Mouse (Mus musculus) limb, embryonic 11.5 days (tissue): ENCODE results near the gene Birc5. TPM values are rescaled to one million over a fixed set of nuclear protein-coding genes. Genes with fewer than 3 reads are reported as not detected.

ENCODE experiments used
- ATAC-seq: fragments of 200-750 bp; cut with Nextera tagmentation; 2 replicates; pipeline ENCODE4 v1.8.0; 2017; ENCODE audit warnings: low read depth; ENCODE audit not compliant: insufficient number of reproducible peaks, low FRiP score, low TSS enrichment
- DNase-seq: peaks from one replicate; pipeline ENCODE4 v3.0.0-alpha.2; 2015; ENCODE audit warnings: low spot score
- H3K27ac ChIP-seq: fragments of 300-500 bp; sonication (generic); replicated peaks from 2 replicates; pipeline ENCODE4 v1.5.1; 2014; ENCODE audit warnings: low read depth, mild to moderate bottlenecking, low read length
- H3K27me3 ChIP-seq: fragments of 300-500 bp; sonication (generic); 2 replicates; pipeline ENCODE4 v1.6.1; 2014; ENCODE audit warnings: mild to moderate bottlenecking, low read length, mixed read lengths; ENCODE audit not compliant: control insufficient read depth, insufficient read depth
- H3K36me3 ChIP-seq: fragments of 300-500 bp; sonication (generic); 2 replicates; pipeline ENCODE4 v1.6.1; 2014; ENCODE audit warnings: mild to moderate bottlenecking, low read length, moderate library complexity, mixed read lengths; ENCODE audit not compliant: control insufficient read depth, insufficient read depth
- H3K4me1 ChIP-seq: fragments of 300-500 bp; sonication (generic); 2 replicates; pipeline ENCODE4 v1.6.1; 2014; ENCODE audit warnings: low read length, mixed read lengths; ENCODE audit not compliant: control insufficient read depth, insufficient read depth
- H3K4me2 ChIP-seq: fragments of 300-500 bp; sonication (generic); 2 replicates; pipeline ENCODE4 v1.6.1; 2014; ENCODE audit warnings: low read depth, mild to moderate bottlenecking, moderate library complexity; ENCODE audit not compliant: severe bottlenecking
- H3K4me3 ChIP-seq: fragments of 300-500 bp; sonication (generic); 2 replicates; pipeline ENCODE4 v1.5.1; 2014; ENCODE audit warnings: low read depth, low read length
- H3K9ac ChIP-seq: fragments of 300-500 bp; sonication (generic); 2 replicates; pipeline ENCODE4 v1.6.1; 2014; ENCODE audit warnings: mild to moderate bottlenecking, low read length
- H3K9me3 ChIP-seq: fragments of 300-500 bp; sonication (generic); 2 replicates; pipeline ENCODE4 v1.6.1; 2016; ENCODE audit warnings: low read length; ENCODE audit not compliant: control insufficient read depth
- WGBS: fragments of 180-500 bp; shearing (Covaris S2); extraction: QIAGEN DNeasy Blood & Tissue Kit; methylation state at CpG from one replicate; pipeline ENCODE4 v1.1.7; 2014; 5-methylcytosine and 5-hydroxymethylcytosine counted together
- polyA plus RNA-seq: library from polyadenylated mRNA; unstranded; fragments of >200 nt; fragmentation: Nextera tagmentation; extraction: Ambion mirVana; gene quantifications from 2 replicates; pipeline ENCODE4 v1.2.1, GENCODE M21; 2014

Birc5 gene
- polyA plus RNA-seq, 1 experiment from 2014 or later, result 435 TPM

GRCm38 (mm10) chr11:117864805-117865204 is 15.8 kb downstream of the Birc5 start:
- 40% methylated on average over 2 of the region's 2 CpGs for WGBS
- DNase-seq (no peak), ATAC-seq (no peak)
- Histone ChIP-seq H3K9me3 (no peaks in the 10 kb centered on the region), H3K4me2 (no peak overlapping the region), H3K9ac (no peak overlapping the region), H3K4me3 (no peak overlapping the region), H3K4me1 (0 out of 2 replicates have a peak, but pooled peaks cover 6% of the 10 kb centered on the region), H3K27me3 (peaks cover 24% of the 10 kb centered on the region), H3K36me3 (no peaks in the 10 kb centered on the region; the same call in 1 of the 2 replicates), H3K27ac (no peak overlapping the region)

- no peaks in the 10 kb centered on the region; the same call in 1 of the 2 replicates for H3K36me3 ChIP-seq
- H3K27me3 ChIP-seq, result peaks cover 12% of the 10 kb centered on the region; the same call in 1 of the 2 replicates
- no peak overlapping the region for H3K4me2 ChIP-seq
- no peak overlapping the region for H3K27ac ChIP-seq
- no peaks in the 10 kb centered on the region for H3K9me3 ChIP-seq
- H3K9ac ChIP-seq, result no peak overlapping the region
- no peaks in the 10 kb centered on the region for H3K4me1 ChIP-seq
- DNase-seq (no peak), ATAC-seq (no peak)
- H3K4me3 ChIP-seq, result no peak overlapping the region
- 44% methylated on average over 6 of the region's 6 CpGs for WGBS
Measured at GRCm38 (mm10) chr11:117865988-117866387, 16.9 kb downstream of the Birc5 start.

GRCm38 (mm10) chr11:117870688-117871365 is 21.8 kb downstream of the Birc5 start:
- peak; percentile 85 for DNase-seq
- no peaks in the 10 kb centered on the region for H3K9me3 ChIP-seq
- no peak overlapping the region for H3K9ac ChIP-seq
- no peak overlapping the region for H3K27ac ChIP-seq
- no peak overlapping the region for H3K4me3 ChIP-seq
- no peaks in the 10 kb centered on the region; the same call in 1 of the 2 replicates for H3K36me3 ChIP-seq
- ATAC-seq, result no peak
- H3K27me3 ChIP-seq, result no peaks in the 10 kb centered on the region
- H3K4me2 ChIP-seq, result no peak overlapping the region
- peaks cover 3% of the 10 kb centered on the region; the same call in 1 of the 2 replicates for H3K4me1 ChIP-seq
- WGBS, result 40% methylated on average over 12 of the region's 12 CpGs

- no peak overlapping the region for H3K27ac ChIP-seq
- H3K9ac ChIP-seq, result no peak overlapping the region
- WGBS, result 71% methylated on average over 5 of the region's 5 CpGs
- no peaks in the 10 kb centered on the region; the same call in 1 of the 2 replicates for H3K36me3 ChIP-seq
- H3K4me2 ChIP-seq, result no peak overlapping the region
- H3K4me3 ChIP-seq, result no peak overlapping the region
- no peaks in the 10 kb centered on the region for H3K27me3 ChIP-seq
- DNase-seq (no peak), ATAC-seq (no peak)
- peaks cover 3% of the 10 kb centered on the region; the same call in 1 of the 2 replicates for H3K4me1 ChIP-seq
- H3K9me3 ChIP-seq, result no peaks in the 10 kb centered on the region
Measured at GRCm38 (mm10) chr11:117871376-117871775, 22.3 kb downstream of the Birc5 start.

GRCm38 (mm10) chr11:117871911-117872584 is 23.0 kb downstream of the Birc5 start:
- WGBS, result 62% methylated on average over 12 of the region's 12 CpGs
- no peaks in the 10 kb centered on the region; the same call in 1 of the 2 replicates for H3K36me3 ChIP-seq
- ATAC-seq, result no peak
- DNase-seq, result no peak
- H3K4me1 ChIP-seq, result peaks cover 3% of the 10 kb centered on the region; the same call in 1 of the 2 replicates
- no peak overlapping the region for H3K9ac ChIP-seq
- no peak overlapping the region for H3K4me2 ChIP-seq
- no peak overlapping the region for H3K27ac ChIP-seq
- no peaks in the 10 kb centered on the region for H3K9me3 ChIP-seq
- H3K4me3 ChIP-seq, result no peak overlapping the region; the same call in 1 of the 2 replicates
- no peaks in the 10 kb centered on the region for H3K27me3 ChIP-seq

GRCm38 (mm10) chr11:117872861-117873608 is 24.0 kb downstream of the Birc5 start, which contains the start of gene Tha1:
Gene Tha1 (minus strand): TSS chr11:117873481.
- 2% methylated on average over 51 of the region's 51 CpGs for WGBS
- ATAC-seq, result peak; percentile 55; the same call in 1 of the 2 replicates
- Histone ChIP-seq H3K9me3 (no peaks in the 10 kb centered on the region), H3K4me1 (peaks cover 3% of the 10 kb centered on the region; the same call in 1 of the 2 replicates), H3K27ac (0 out of 2 replicates have a peak within 1 kb of the TSS, but pooled peaks have one; percentile 12), H3K36me3 (no peaks in the 10 kb centered on the region; the same call in 1 of the 2 replicates), H3K27me3 (no peaks in the 10 kb centered on the region), H3K9ac (peak within 1 kb of the TSS; percentile 67; the same call in 1 of the 2 replicates), H3K4me3 (peak within 1 kb of the TSS; percentile 64), H3K4me2 (peak within 1 kb of the TSS; percentile 96)
- DNase-seq, result peak; percentile 87

GRCm38 (mm10) chr11:117874419-117874818 is 25.4 kb downstream of the Birc5 start:
- 60% methylated on average over 4 of the region's 4 CpGs for WGBS
- DNase-seq (no peak), ATAC-seq (no peak)
- no peak overlapping the region for H3K4me2 ChIP-seq
- H3K27ac ChIP-seq, result no peak overlapping the region
- H3K36me3 ChIP-seq, result no peaks in the 10 kb centered on the region; the same call in 1 of the 2 replicates
- H3K4me3 ChIP-seq, result no peak overlapping the region
- H3K9me3 ChIP-seq, result no peaks in the 10 kb centered on the region
- no peak overlapping the region for H3K9ac ChIP-seq
- H3K4me1 ChIP-seq, result peaks cover 13% of the 10 kb centered on the region
- no peaks in the 10 kb centered on the region for H3K27me3 ChIP-seq

- H3K4me1 ChIP-seq, result peaks cover 13% of the 10 kb centered on the region
- H3K27ac ChIP-seq, result no peak overlapping the region
Measured at GRCm38 (mm10) chr11:117875681-117876080, 26.6 kb downstream of the Birc5 start.

More at GRCm38 (mm10) chr11:117875681-117876080, 26.6 kb downstream of the Birc5 start:
- no peaks in the 10 kb centered on the region for H3K9me3 ChIP-seq
- H3K4me2 ChIP-seq, result no peak overlapping the region
- no peaks in the 10 kb centered on the region; the same call in 1 of the 2 replicates for H3K36me3 ChIP-seq
- DNase-seq, result no peak
- no peak overlapping the region for H3K9ac ChIP-seq
- H3K4me3 ChIP-seq, result no peak overlapping the region
- 42% methylated on average over 6 of the region's 6 CpGs for WGBS
- no peak for ATAC-seq
- H3K27me3 ChIP-seq, result no peaks in the 10 kb centered on the region
